Mouse (Mus musculus): ENCODE data around the gene Zmpste24.

DNA sequence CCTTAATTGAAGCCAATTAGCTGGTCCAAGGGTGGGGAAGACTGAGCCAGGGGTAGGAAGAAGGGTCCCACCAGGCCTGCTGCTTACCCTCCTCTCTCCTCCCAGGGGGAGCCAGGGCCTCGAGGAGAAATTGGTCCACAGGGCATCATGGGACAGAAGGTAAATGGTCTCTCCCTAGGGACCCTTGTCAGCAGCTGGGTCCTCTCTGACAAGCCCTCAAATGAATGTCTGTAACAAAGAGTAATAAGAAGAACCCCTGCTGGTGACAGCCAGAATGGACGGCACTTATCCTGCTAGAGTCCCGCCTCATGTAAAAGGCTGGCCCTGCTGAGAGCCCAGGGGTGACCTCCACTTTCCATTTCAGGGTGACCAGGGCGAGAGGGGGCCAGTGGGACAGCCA is 46.2 kb downstream of the Zmpste24 start:
- TF ChIP-seq POLR2A (IDR thresholded peaks at IDR 0.05; ENCODE audit: low read depth, low read length) (no peak), CTCF (IDR thresholded peaks at IDR 0.05; ENCODE audit: extremely low read depth, insufficient read length, insufficient replicate concordance, low read depth, low read length) (no peak)

All from small intestine, adult 2 months (tissue).